Mouse (Mus musculus) intestine, embryonic 15.5 days (tissue): ENCODE data around the gene Tmem176a. TPM values are rescaled to one million over a fixed set of nuclear protein-coding genes. Genes with fewer than 3 reads are reported as not detected.
A peak's percentile ranks its signal among the peaks of the same experiment; 100 is the strongest.
"Not testable (repeated sequence)": the region's sequence is repeated elsewhere in the genome, so short reads cannot be mapped to it uniquely, and the experiment has no call there.

Experiments used
- ATAC-seq: fragments of 200-750 bp; cut with Nextera tagmentation; 2 replicates; pipeline ENCODE4 v1.8.0; 2017; ENCODE audit warnings: moderate TSS enrichment, moderate library complexity
- H3K27ac ChIP-seq: fragments of 300-500 bp; sonication (generic); 2 replicates; pipeline ENCODE4 v1.5.1; 2015; ENCODE audit warnings: mild to moderate bottlenecking, inconsistent platforms
- H3K27me3 ChIP-seq: fragments of 300-500 bp; sonication (generic); replicated peaks from 2 replicates; pipeline ENCODE4 v1.6.1; 2015; ENCODE audit warnings: inconsistent platforms
- H3K36me3 ChIP-seq: fragments of 300-500 bp; sonication (generic); 2 replicates; pipeline ENCODE4 v1.6.1; 2015; ENCODE audit warnings: inconsistent platforms
- H3K4me1 ChIP-seq: fragments of 300-500 bp; sonication (generic); replicated peaks from 2 replicates; pipeline ENCODE4 v1.6.1; 2015; ENCODE audit warnings: inconsistent platforms
- H3K4me2 ChIP-seq: fragments of 300-500 bp; sonication (generic); replicated peaks from 2 replicates; pipeline ENCODE4 v1.6.1; 2015; ENCODE audit warnings: mild to moderate bottlenecking, inconsistent platforms
- H3K4me3 ChIP-seq: fragments of 300-500 bp; sonication (generic); replicated peaks from 2 replicates; pipeline ENCODE4 v1.5.1; 2015; ENCODE audit warnings: inconsistent platforms
- H3K9ac ChIP-seq: fragments of 300-500 bp; sonication (generic); 2 replicates; pipeline ENCODE4 v1.6.1; 2015; ENCODE audit warnings: inconsistent platforms
- H3K9me3 ChIP-seq: fragments of 300-500 bp; sonication (generic); 2 replicates; pipeline ENCODE4 v1.6.1; 2016; ENCODE audit warnings: inconsistent platforms
- WGBS: fragments of 180-500 bp; shearing (Covaris S2); methylation state at CpG from one replicate; pipeline ENCODE4 v1.1.7; 2015; 5-methylcytosine and 5-hydroxymethylcytosine counted together
- polyA plus RNA-seq: library from polyadenylated mRNA; unstranded; fragments of >200 nt; fragmentation: Nextera tagmentation; extraction: Ambion mirVana; gene quantifications from 2 replicates; pipeline ENCODE4 v1.2.1, GENCODE M21; 2015

Tmem176a gene
- polyA plus RNA-seq: 140 and 159 TPM in 2 replicates

DNA sequence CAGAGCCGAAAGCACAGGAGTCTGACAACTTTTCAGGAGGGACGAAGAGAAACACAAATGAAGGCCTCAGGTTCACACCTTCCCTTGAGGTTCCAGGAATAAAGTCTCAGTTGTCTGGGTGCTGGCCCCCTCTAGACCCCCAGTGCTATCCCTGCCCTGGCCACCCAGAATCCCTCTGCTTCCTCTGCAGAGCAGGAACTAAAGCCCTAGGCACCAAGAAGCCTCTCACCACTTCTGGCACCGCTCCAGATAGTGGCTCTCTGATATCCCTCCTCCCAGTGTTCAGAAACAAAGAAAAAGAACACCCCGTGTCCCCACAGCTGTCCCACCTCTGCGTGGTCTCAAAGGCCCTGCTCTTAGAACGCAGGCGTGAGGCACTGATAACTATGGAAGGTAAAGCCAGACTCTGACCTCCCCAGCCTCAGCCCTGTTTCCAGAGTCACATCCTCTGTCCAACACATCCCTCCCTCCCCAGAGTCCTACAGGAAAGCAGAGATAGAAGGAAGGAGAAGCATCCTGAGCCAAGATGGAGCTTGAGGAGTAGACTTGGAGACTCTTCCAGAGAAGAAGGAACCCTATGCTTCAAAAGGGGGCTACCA lies at the start of gene Tmem176a:
Gene Tmem176a, plus strand, starts transcription at position 549 of the 599 bp plus-strand sequence.
- H3K27me3 ChIP-seq: no peaks in the 10 kb centered on the region
- H3K4me3 ChIP-seq: peak within 1 kb of the TSS; percentile 52
- H3K4me1 ChIP-seq: peaks cover 29% of the 10 kb centered on the region
- H3K27ac ChIP-seq: peak within 1 kb of the TSS; percentile 96
- H3K9me3 ChIP-seq: no peaks in the 10 kb centered on the region
- 5% methylated on average over 7 of the region's 7 CpGs for WGBS
- ATAC-seq: peak; percentile 62
- H3K4me2 ChIP-seq: peak within 1 kb of the TSS; percentile 85
- H3K36me3 ChIP-seq: peaks cover 34% of the 10 kb centered on the region
- H3K9ac ChIP-seq: peak within 1 kb of the TSS; percentile 55

DNA sequence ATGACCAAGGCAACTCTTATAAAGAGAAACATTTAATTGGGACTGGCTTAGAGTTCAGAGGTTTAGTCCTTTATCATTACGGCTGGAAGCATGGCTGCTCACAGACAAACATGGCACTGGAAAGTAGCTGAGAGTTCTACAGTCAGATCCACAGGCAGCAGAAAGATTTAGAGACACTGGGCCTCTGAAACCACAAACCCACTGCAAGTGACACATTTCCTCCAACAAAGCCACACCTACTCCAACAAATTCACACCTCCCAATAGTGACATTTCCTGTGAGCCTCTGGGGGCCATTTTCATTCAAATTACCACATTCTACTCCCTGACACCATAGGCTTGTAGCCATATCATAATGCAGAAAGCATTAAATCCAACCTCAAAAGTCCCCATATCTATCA lies 38.8 kb upstream of the Tmem176a start:
- no peaks in the 10 kb centered on the region for H3K9me3 ChIP-seq
- no peaks in the 10 kb centered on the region for H3K4me1 ChIP-seq
- WGBS: 80% methylated on average over 1 of the region's 1 CpGs
- no peaks in the 10 kb centered on the region for H3K27me3 ChIP-seq
- H3K9ac ChIP-seq: no peak overlapping the region
- no peak overlapping the region for H3K4me2 ChIP-seq
- no peaks in the 10 kb centered on the region for H3K36me3 ChIP-seq
- H3K27ac ChIP-seq: no peak overlapping the region
- no peak for ATAC-seq
- H3K4me3 ChIP-seq: no peak overlapping the region

DNA sequence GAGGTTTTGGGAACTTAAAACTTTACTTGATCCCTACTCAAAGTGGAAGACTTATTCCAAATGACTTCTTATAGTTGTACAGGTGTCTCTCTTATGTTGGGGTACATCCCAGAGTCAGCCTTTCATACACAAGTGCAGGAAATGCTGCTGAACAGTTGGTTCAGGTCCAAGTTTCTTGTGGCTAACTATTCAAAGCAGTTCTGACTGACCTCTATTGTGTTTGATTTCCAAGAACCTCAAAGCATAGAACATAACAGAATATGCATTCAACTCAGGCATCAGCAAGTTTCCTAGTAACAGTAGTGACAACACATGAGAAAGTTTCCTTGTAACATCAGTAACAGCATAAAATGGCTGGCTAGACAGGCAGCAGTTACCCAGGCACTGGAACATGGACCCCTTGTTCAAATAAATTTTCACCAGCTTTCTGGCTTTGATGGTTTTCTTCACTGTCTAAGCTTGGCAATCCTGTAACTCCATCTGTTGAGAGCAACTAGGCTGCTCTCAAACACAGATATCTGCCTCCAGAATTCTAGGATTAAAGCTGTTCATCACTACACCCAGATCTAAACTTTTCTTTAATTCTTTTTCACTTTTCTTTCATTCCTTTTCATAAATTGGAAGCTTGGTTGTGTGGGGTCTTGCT lies 37.2 kb upstream of the Tmem176a start:
- no peak overlapping the region for H3K27ac ChIP-seq

DNA sequence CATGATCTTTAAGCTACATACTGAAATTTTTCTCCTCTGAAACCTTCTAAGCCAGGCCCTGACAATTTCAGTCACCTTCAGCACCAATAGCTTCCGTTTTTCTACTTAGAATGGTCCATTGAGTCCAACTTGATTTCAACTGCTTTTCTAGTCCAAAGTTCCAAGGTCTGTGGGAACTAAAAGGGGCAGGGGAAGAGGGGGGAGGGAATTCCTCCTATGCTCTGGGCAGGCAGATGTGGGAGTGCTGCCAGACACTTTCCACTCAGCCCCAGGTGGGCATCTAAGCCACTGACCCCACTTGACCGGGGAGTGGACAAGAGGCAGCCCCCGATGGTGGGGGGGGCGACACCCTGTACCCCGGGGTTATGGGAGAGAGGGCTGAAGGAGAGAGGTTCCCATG lies 36.4 kb upstream of the Tmem176a start:
- Histone ChIP-seq H3K4me2 (no peak overlapping the region), H3K27me3 (no peaks in the 10 kb centered on the region), H3K4me3 (no peak overlapping the region), H3K9me3 (no peaks in the 10 kb centered on the region), H3K36me3 (no peaks in the 10 kb centered on the region), H3K4me1 (no peaks in the 10 kb centered on the region), H3K9ac (no peak overlapping the region), H3K27ac (no peak overlapping the region)
- WGBS: 83% methylated on average over 5 of the region's 5 CpGs
- no peak for ATAC-seq

More for the DNA sequence above, 37.2 kb upstream of the Tmem176a start:
- Histone ChIP-seq H3K4me2 (no peak overlapping the region), H3K36me3 (no peaks in the 10 kb centered on the region), H3K9ac (no peak overlapping the region), H3K9me3 (no peaks in the 10 kb centered on the region), H3K4me1 (no peaks in the 10 kb centered on the region), H3K27me3 (no peaks in the 10 kb centered on the region), H3K4me3 (no peak overlapping the region)
- no peak for ATAC-seq

DNA sequence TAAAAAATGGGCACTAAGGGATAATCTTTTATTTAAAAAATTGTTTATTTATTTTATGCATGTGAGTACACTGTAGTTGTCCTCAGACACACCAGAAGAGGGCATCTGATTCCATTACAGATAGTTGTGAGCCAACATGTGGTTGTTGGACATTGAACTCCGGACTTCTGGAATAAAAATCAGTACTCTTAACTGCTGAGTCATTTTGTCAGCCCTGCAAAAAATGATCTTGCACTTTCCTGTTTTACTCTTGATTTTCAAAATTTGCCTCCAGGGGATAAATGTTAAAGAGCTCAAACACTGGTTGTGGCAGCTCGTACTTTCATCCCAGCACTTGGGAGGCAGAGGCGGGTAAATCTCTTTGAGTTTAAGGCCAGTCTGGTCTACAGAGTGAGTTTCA lies 34.0 kb upstream of the Tmem176a start:
- no peaks in the 10 kb centered on the region for H3K27me3 ChIP-seq
- H3K36me3 ChIP-seq: no peaks in the 10 kb centered on the region
- H3K9me3 ChIP-seq: no peaks in the 10 kb centered on the region
- 90% methylated on average over 3 of the region's 3 CpGs for WGBS
- no peak overlapping the region for H3K4me3 ChIP-seq
- H3K9ac ChIP-seq: no peak overlapping the region
- no peak for ATAC-seq
- H3K4me1 ChIP-seq: no peaks in the 10 kb centered on the region
- no peak overlapping the region for H3K4me2 ChIP-seq
- H3K27ac ChIP-seq: no peak overlapping the region

DNA sequence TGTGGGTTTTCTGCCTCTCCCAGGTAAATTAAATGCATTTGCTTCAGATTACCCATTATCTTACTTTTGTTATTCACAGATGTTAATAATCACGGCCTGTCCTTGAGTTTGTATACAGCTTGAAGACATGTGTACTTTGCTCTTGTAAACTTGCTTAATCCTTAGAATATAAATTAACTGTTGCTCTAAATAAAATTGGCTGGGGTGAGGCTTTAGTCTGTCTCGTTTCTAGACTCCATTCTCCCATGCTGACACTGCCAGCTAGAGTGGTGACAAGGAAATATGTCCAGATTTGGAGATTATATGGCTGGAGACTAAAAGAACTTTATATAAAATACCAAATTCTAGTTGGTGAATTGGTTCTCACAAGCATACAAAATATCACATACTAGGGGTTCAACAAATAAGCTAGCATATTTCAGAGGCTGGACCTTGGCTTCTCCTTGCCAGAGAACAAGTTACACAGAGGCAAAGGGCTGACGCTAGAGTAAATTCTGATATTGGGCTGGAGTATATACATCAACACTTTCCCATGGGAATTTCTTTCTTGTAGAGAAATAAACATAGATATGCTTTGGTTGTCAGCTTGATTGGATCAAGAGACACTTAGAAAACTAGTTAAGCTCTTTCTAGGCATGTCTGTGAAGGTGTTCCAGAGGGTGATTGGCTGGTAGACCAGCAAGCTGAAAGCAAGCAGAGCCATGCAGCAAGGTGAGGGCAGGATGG lies 31.1 kb upstream of the Tmem176a start:
- Histone ChIP-seq H3K4me3 (no peak overlapping the region), H3K27ac (no peak overlapping the region), H3K4me1 (no peaks in the 10 kb centered on the region), H3K36me3 (no peaks in the 10 kb centered on the region), H3K9me3 (no peaks in the 10 kb centered on the region), H3K4me2 (no peak overlapping the region), H3K27me3 (no peaks in the 10 kb centered on the region), H3K9ac (no peak overlapping the region)
- ATAC-seq: no peak
- 48% methylated on average over 3 of the region's 3 CpGs for WGBS

DNA sequence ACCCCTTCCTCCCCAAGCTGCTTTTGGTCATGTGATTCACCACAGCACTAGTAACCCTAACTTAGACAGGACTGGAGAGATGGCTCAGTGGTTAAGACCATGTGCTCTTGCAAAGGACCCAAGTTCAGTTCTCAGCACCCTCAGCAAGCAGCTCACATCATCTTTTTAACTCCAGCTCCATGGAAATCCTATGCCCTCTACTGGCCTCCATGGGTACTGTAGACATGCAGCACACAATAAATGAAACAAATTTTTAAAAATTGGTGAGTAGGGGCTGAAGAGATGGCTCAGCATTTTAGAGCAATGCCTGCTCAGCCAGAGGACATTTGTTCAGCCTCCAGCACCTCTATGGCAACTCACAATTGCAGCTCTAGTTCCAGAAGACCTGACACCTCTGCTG lies 25.7 kb upstream of the Tmem176a start:
- Histone ChIP-seq H3K4me1 (no peaks in the 10 kb centered on the region), H3K9ac (no peak overlapping the region), H3K27me3 (no peaks in the 10 kb centered on the region), H3K36me3 (no peaks in the 10 kb centered on the region), H3K27ac (no peak overlapping the region), H3K4me3 (no peak overlapping the region), H3K4me2 (no peak overlapping the region), H3K9me3 (no peaks in the 10 kb centered on the region; the same call in 1 of the 2 replicates)
- no peak for ATAC-seq

DNA sequence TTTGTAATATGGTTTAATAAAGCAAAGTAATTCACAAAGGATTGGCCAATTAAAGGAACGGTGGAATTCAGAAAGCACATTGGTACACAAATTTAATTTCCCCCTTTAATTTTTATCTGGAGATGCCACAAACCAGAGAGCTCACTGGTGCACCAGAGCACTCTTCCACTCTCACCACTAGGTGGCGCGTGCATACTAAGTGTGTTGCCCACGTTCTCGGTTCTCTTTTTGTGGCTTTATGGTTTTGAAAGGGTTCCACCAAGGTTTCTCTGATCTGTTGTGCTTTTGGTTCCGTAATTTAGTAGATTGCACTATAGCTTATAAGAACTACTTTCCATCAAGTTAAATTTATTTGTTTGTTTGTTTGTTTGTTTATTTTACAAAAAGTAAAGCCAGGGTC lies 22.9 kb upstream of the Tmem176a start:
- WGBS: 8% methylated on average over 6 of the region's 6 CpGs
- Histone ChIP-seq H3K9me3 (no peaks in the 10 kb centered on the region; the same call in 1 of the 2 replicates), H3K4me3 (no peak overlapping the region), H3K36me3 (no peaks in the 10 kb centered on the region), H3K9ac (no peak overlapping the region), H3K27ac (no peak overlapping the region), H3K27me3 (no peaks in the 10 kb centered on the region), H3K4me1 (no peaks in the 10 kb centered on the region), H3K4me2 (no peak overlapping the region)
- peak; percentile 59; the same call in 1 of the 2 replicates for ATAC-seq

DNA sequence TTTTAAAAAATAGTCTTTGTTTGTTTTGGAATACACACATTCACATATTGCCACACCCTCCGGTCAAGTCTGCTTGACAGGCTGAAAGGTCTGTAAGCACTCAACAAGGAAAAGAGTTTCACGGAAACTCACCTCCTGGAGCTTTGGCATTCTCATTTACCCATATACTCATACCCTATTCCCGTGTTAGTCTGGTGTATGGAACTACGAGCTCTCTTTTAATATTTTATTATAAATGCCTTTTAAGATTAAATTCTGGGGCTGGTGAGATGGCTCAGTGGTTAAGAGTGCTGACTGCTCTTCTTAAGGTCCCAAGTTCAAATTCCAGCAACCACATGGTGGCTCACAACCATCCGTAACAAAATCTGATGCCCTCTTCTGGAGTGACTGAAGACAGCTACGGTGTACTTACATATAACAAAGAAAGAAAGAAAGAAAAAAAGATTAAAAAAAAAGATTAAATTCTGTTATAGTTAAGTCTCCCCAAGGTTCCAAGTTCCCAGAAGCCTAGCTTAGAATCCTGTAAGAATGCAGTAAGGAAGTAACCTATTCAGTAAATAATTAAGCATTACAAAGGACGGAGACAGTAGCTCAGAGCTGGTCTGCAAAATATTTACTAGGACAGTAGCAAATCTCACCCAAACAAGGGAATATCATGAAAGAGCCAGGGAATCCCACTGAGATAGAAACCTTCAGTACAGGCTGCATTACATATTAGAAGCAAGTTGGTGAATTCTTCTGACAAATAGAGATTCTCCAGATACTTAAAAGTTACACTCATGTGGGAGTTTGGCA lies 18.5 kb upstream of the Tmem176a start:
- not testable (repeated sequence) for H3K4me3 ChIP-seq, ATAC-seq, H3K27me3 ChIP-seq, H3K27ac ChIP-seq, H3K36me3 ChIP-seq, H3K4me2 ChIP-seq, H3K9ac ChIP-seq, H3K9me3 ChIP-seq
- 79% methylated on average over 7 of the region's 7 CpGs for WGBS
- peaks cover 12% of the 10 kb centered on the region for H3K4me1 ChIP-seq

DNA sequence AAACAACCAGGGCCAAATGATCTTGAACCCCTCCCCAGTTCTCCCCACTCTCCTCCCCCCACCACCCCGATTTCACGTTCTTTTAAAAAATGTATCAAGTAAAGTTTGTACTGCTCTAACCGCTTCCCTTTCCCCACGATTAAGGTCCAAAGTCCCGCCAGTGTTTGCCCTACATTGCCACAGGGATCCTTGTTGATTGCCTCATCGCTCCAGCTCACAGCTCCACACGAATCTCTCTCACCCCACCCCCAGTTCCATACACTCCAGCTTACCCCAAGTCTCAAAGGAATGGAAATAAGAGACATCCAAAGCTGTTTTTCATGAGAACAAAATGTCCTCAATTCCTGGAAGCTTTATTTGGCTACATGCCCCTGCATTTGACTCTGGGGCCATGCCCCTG lies 15.7 kb upstream of the Tmem176a start:
- Histone ChIP-seq H3K27ac (no peak overlapping the region), H3K9me3 (no peaks in the 10 kb centered on the region), H3K9ac (no peak overlapping the region), H3K4me2 (0 out of 2 replicates have a peak overlapping the region, but pooled peaks have one; percentile 11), H3K27me3 (no peaks in the 10 kb centered on the region), H3K4me3 (no peak overlapping the region), H3K4me1 (peaks cover 12% of the 10 kb centered on the region), H3K36me3 (no peaks in the 10 kb centered on the region)
- ATAC-seq: peak; percentile 94
- WGBS: 44% methylated on average over 7 of the region's 7 CpGs

DNA sequence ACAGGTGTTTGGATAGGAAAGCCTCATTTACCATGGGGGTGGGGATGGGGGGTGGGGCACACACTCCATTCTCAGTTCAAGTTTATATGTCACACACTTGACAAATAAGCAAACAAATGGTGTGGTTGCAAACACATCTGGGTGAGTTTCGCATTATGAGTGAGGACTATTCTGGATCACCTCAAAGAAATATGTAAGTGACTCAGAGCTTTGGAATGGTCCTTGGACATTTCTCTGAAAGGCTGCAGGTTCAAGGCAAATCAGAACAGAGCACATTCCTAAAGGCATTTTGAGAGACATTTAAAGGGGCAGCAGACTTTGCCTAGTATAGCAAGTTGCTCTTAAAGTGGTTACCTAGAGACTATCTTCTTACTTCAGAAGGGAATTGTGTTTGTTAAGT lies 11.7 kb upstream of the Tmem176a start:
- 42% methylated on average over 1 of the region's 1 CpGs for WGBS
- Histone ChIP-seq H3K9ac (no peak overlapping the region), H3K4me2 (no peak overlapping the region), H3K27ac (no peak overlapping the region), H3K27me3 (no peaks in the 10 kb centered on the region), H3K9me3 (no peaks in the 10 kb centered on the region), H3K4me3 (no peak overlapping the region), H3K4me1 (peaks cover 7% of the 10 kb centered on the region), H3K36me3 (peaks cover 12% of the 10 kb centered on the region)
- ATAC-seq: no peak

DNA sequence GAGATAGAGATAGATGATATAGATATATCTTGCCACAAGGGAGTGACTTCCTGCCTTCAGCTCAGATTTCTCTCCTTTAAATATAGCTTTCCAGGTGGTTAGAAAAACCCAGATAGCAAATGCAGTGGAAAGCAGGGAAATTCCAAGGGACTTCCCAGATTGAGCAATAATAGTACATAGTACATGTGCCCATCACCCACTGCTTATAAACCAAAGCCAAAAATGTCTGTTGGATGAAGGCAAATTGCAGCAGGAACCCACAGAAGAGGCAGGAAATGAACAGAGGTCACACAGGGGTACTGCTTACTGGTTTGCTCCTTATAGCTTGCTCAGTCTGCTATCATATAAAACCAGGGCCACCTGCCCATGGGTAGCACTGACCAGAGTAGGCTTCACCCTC lies 11.1 kb upstream of the Tmem176a start:
- H3K4me2 ChIP-seq: no peak overlapping the region
- no peak for ATAC-seq
- peaks cover 17% of the 10 kb centered on the region for H3K36me3 ChIP-seq
- H3K4me1 ChIP-seq: peaks cover 3% of the 10 kb centered on the region; the same call in 1 of the 2 replicates
- no peak overlapping the region for H3K4me3 ChIP-seq
- no peak overlapping the region for H3K9ac ChIP-seq
- no peaks in the 10 kb centered on the region for H3K9me3 ChIP-seq
- H3K27ac ChIP-seq: no peak overlapping the region
- no peaks in the 10 kb centered on the region for H3K27me3 ChIP-seq
